Mouse (Mus musculus): Measurements from ENCODE around the gene 2310007B03Rik. TPM values are rescaled to one million over a fixed set of nuclear protein-coding genes. Genes with fewer than 3 reads are reported as not detected.

Gene 2310007B03Rik
- polyA plus RNA-seq, 1 experiment, result 0.88 TPM

DNA sequence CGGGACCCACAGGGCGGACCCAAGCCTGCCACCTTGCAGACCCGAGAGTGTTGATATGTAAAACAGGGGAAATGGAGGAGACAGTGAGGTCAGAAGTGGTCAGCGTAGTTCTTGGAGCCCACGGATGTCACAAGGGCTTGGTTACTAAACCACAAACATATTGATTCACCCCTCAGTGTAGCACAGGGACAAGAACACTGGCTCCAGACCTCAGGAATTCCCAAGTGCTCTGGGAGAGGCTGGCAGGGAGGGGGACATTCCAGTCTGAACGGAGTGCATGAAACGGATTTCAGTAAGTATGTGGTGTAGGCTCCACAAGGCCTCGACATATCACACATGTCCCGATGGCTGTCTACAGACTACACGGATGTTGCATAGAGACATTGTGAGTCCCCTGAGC is 1.2 kb upstream of the 2310007B03Rik start:
- H3K36me3 ChIP-seq (ENCODE audit: control insufficient read depth, insufficient read depth, low read length), result no peaks in the 10 kb centered on the region
- WGBS, result 77% methylated on average over 10 of the region's 10 CpGs
- no peaks in the 10 kb centered on the region for H3K4me1 ChIP-seq (replicated peaks; ENCODE audit: control insufficient read depth, insufficient read depth, low read length)
- no peak overlapping the region for H3K4me3 ChIP-seq (ENCODE audit: control insufficient read depth, insufficient read depth, low read length)
- no peak overlapping the region for H3K27ac ChIP-seq (ENCODE audit: control insufficient read depth, insufficient read depth, low read length)
- no peaks in the 10 kb centered on the region for H3K27me3 ChIP-seq (ENCODE audit: control insufficient read depth, insufficient read depth, low read length)
- no peak for DNase-seq
- TF ChIP-seq CTCF (IDR thresholded peaks at IDR 0.05; ENCODE audit: borderline replicate concordance, control insufficient read depth, extremely low read depth, insufficient read depth, low read length, poor library complexity) (no peak), POLR2A (IDR thresholded peaks at IDR 0.05; ENCODE audit: control insufficient read depth, extremely low read depth, insufficient read depth, low read length, poor library complexity) (no peak)

DNA sequence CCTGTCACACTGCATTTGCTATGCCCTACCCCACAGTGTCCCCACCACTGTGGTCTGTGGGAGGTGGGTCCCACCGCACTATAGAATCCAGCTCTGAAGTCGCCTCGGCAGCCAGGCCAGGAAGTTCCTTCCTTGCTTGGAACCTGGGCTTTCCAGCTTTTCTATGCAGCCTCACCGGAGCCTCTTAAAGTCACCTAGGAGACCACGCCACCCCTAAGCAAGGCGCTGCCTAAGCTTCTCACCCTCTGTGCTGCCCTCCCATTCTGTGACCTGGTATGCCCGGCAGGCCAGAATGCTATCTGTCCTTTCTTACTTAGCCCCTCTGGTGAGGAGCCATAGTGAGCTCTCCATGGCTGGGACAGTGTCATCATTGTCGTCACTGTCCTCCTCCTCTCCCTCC is 602 bp upstream of the 2310007B03Rik start:
- H3K4me1 ChIP-seq (replicated peaks; ENCODE audit: control insufficient read depth, insufficient read depth, low read length), result no peaks in the 10 kb centered on the region
- no peak overlapping the region for H3K27ac ChIP-seq (ENCODE audit: control insufficient read depth, insufficient read depth, low read length)
- no peaks in the 10 kb centered on the region for H3K27me3 ChIP-seq (ENCODE audit: control insufficient read depth, insufficient read depth, low read length)
- DNase-seq, result no peak
- TF ChIP-seq POLR2A (IDR thresholded peaks at IDR 0.05; ENCODE audit: control insufficient read depth, extremely low read depth, insufficient read depth, low read length, poor library complexity) (no peak), CTCF (IDR thresholded peaks at IDR 0.05; ENCODE audit: borderline replicate concordance, control insufficient read depth, extremely low read depth, insufficient read depth, low read length, poor library complexity) (no peak)
- H3K36me3 ChIP-seq (ENCODE audit: control insufficient read depth, insufficient read depth, low read length), result no peaks in the 10 kb centered on the region
- no peak overlapping the region for H3K4me3 ChIP-seq (ENCODE audit: control insufficient read depth, insufficient read depth, low read length)
- 81% methylated on average over 8 of the region's 8 CpGs for WGBS

- H3K4me1 ChIP-seq (replicated peaks; ENCODE audit: control insufficient read depth, insufficient read depth, low read length), result no peaks in the 10 kb centered on the region
- H3K27ac ChIP-seq (ENCODE audit: control insufficient read depth, insufficient read depth, low read length), result no peak overlapping the region
- no peak for DNase-seq
- H3K27me3 ChIP-seq (ENCODE audit: control insufficient read depth, insufficient read depth, low read length), result no peaks in the 10 kb centered on the region
- 86% methylated on average over 21 of the region's 21 CpGs for WGBS
- no peak overlapping the region for H3K4me3 ChIP-seq (ENCODE audit: control insufficient read depth, insufficient read depth, low read length)
- TF ChIP-seq POLR2A (IDR thresholded peaks at IDR 0.05; ENCODE audit: control insufficient read depth, extremely low read depth, insufficient read depth, low read length, poor library complexity) (no peak), CTCF (IDR thresholded peaks at IDR 0.05; ENCODE audit: borderline replicate concordance, control insufficient read depth, extremely low read depth, insufficient read depth, low read length, poor library complexity) (no peak)
- no peaks in the 10 kb centered on the region for H3K36me3 ChIP-seq (ENCODE audit: control insufficient read depth, insufficient read depth, low read length)
These were observed 915 bp downstream of the 2310007B03Rik start for GRCm38 (mm10) chr1:93159566-93160500.

DNA sequence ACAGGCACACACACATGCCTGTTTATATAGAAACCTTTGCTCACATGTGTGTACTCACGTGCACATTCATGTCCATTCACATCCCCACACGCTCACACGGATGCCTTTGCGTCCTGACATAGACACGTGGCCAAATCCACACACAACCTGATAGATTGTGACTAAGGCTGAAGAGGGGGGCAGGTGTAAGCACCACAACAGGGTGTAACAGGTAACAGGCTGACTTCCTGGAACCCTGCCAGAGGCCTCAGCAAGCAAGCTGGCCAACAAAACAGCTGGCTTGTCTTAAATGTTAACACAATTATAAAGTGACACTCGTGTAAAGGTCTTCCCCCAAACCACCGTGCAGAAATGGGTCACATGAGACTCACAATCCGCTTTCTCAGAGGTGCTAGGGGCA is 1.8 kb downstream of the 2310007B03Rik start:
- TF ChIP-seq CTCF (IDR thresholded peaks at IDR 0.05; ENCODE audit: borderline replicate concordance, control insufficient read depth, extremely low read depth, insufficient read depth, low read length, poor library complexity), result no peak
- TF ChIP-seq POLR2A (IDR thresholded peaks at IDR 0.05; ENCODE audit: control insufficient read depth, extremely low read depth, insufficient read depth, low read length, poor library complexity), result no peak
- Histone ChIP-seq H3K4me3 (ENCODE audit: control insufficient read depth, insufficient read depth, low read length) (no peak overlapping the region), H3K27me3 (ENCODE audit: control insufficient read depth, insufficient read depth, low read length) (no peaks in the 10 kb centered on the region), H3K36me3 (ENCODE audit: control insufficient read depth, insufficient read depth, low read length) (no peaks in the 10 kb centered on the region), H3K27ac (ENCODE audit: control insufficient read depth, insufficient read depth, low read length) (no peak overlapping the region), H3K4me1 (replicated peaks; ENCODE audit: control insufficient read depth, insufficient read depth, low read length) (no peaks in the 10 kb centered on the region)
- DNase-seq, result no peak
- WGBS, result 75% methylated on average over 8 of the region's 8 CpGs

DNA sequence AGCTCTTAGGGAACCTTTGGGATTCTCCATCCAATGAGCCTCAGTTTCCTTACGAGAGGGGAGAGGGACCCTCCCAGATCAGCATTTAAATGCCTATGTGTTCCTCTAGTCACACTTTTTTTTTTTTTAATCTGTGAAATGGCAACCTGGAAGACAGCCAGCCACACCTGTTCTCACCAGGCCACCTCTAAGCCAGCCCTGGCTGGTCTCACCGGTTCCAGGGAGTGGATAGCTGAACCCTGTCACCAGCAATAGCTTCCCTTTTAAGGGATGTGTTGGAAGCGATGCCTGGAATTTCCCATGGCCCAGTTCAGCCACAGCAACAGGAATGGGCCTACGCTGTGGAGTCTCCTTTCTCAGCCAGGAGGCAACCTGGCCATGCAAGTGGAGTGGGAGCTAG is 3.2 kb downstream of the 2310007B03Rik start:
- TF ChIP-seq POLR2A (IDR thresholded peaks at IDR 0.05; ENCODE audit: control insufficient read depth, extremely low read depth, insufficient read depth, low read length, poor library complexity) (no peak), CTCF (IDR thresholded peaks at IDR 0.05; ENCODE audit: borderline replicate concordance, control insufficient read depth, extremely low read depth, insufficient read depth, low read length, poor library complexity) (no peak)
- no peak overlapping the region for H3K4me3 ChIP-seq (ENCODE audit: control insufficient read depth, insufficient read depth, low read length)
- no peak for DNase-seq
- no peaks in the 10 kb centered on the region for H3K27me3 ChIP-seq (ENCODE audit: control insufficient read depth, insufficient read depth, low read length)
- no peak overlapping the region for H3K27ac ChIP-seq (ENCODE audit: control insufficient read depth, insufficient read depth, low read length)
- H3K4me1 ChIP-seq (replicated peaks; ENCODE audit: control insufficient read depth, insufficient read depth, low read length), result no peaks in the 10 kb centered on the region
- no peaks in the 10 kb centered on the region for H3K36me3 ChIP-seq (ENCODE audit: control insufficient read depth, insufficient read depth, low read length)
- WGBS, result 81% methylated on average over 4 of the region's 4 CpGs

DNA sequence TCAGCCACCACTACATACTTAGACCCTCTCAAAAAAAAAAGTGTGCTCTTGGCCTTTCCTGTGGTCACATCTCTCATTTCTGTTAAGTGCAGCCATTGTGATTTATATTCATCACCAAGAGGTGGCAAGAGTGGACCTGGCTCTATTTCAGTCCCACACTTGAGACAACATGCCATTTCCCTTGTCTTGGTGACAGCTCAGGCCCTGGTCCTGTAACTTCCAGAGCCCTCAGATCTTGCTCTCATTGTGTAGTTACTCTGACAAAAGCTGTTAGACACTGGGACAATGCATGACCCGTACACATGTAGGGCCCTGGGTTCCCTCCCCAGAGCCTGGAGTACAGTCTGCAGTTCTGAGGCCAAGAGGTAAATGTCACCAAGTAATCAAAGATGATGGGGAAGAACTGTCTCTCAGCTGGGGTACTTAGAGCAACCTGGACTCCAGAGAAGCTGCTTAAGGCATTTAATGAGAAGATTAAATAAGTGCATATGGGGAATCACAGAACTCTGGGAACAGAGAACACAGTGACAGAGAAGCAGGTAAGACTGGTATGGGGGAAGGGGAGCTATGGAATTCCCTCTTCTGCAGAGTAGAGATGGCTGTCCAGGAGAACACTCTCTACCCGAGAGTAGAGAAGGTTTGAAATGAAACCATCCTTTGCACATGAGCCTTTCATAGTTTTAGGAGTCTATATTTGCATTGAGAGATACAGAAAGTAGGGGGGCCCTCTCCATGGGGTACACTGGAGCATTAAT is 9.7 kb downstream of the 2310007B03Rik start:
- H3K27me3 ChIP-seq (ENCODE audit: control insufficient read depth, insufficient read depth, low read length), result no peaks in the 10 kb centered on the region
- no peak for DNase-seq
- H3K36me3 ChIP-seq (ENCODE audit: control insufficient read depth, insufficient read depth, low read length), result no peaks in the 10 kb centered on the region
- no peak overlapping the region for H3K27ac ChIP-seq (ENCODE audit: control insufficient read depth, insufficient read depth, low read length)
- no peak for TF ChIP-seq POLR2A (IDR thresholded peaks at IDR 0.05; ENCODE audit: control insufficient read depth, extremely low read depth, insufficient read depth, low read length, poor library complexity)
- TF ChIP-seq CTCF (IDR thresholded peaks at IDR 0.05; ENCODE audit: borderline replicate concordance, control insufficient read depth, extremely low read depth, insufficient read depth, low read length, poor library complexity), result no peak
- WGBS, result 84% methylated on average over 2 of the region's 2 CpGs
- H3K4me1 ChIP-seq (replicated peaks; ENCODE audit: control insufficient read depth, insufficient read depth, low read length), result no peaks in the 10 kb centered on the region
- H3K4me3 ChIP-seq (ENCODE audit: control insufficient read depth, insufficient read depth, low read length), result no peak overlapping the region
